Mouse (Mus musculus) cortical plate, adult 2 months (tissue): Measurements from ENCODE around the gene Cldn34c2. TPM values are rescaled to one million over a fixed set of nuclear protein-coding genes. Genes with fewer than 3 reads are reported as not detected.
"Not testable (repeated sequence)": the region's sequence is repeated elsewhere in the genome, so short reads cannot be mapped to it uniquely, and the experiment has no call there.

Experiments used
- H3K27ac ChIP-seq: fragments of 200-500 bp; 2 replicates; pipeline ENCODE4 v1.5.1; 2012; ENCODE audit warnings: low read length, control low read depth, inconsistent platforms; ENCODE audit not compliant: insufficient read depth
- H3K4me1 ChIP-seq: fragments of 200-500 bp; 2 replicates; pipeline ENCODE4 v1.6.1; 2011; ENCODE audit warnings: low read length; ENCODE audit not compliant: control insufficient read depth, insufficient read depth
- H3K4me3 ChIP-seq: fragments of 200-500 bp; 2 replicates; pipeline ENCODE4 v1.5.1; 2011; ENCODE audit warnings: mild to moderate bottlenecking, low read length, control low read depth; ENCODE audit not compliant: insufficient read depth
- polyA plus RNA-seq: library from polyadenylated mRNA; depleted of rRNA; stranded (reverse); fragments of >200 nt; gene quantifications from 2 replicates; pipeline ENCODE4 v1.2.3, GENCODE M21; 2012; rRNA removed

The Cldn34c2 gene
- not detected in 2 replicates for polyA plus RNA-seq

GRCm38 (mm10) chrX:123581400-123581799 is at the start of gene Cldn34c2:
Gene Cldn34c2 (plus strand): TSS chrX:123581700.
- not testable (repeated sequence) for H3K27ac ChIP-seq, H3K4me3 ChIP-seq, H3K4me1 ChIP-seq

- H3K27ac ChIP-seq, H3K4me3 ChIP-seq, H3K4me1 ChIP-seq: not testable (repeated sequence)
Observed at GRCm38 (mm10) chrX:123551378-123551777, 30.1 kb upstream of the Cldn34c2 start.

- H3K4me1 ChIP-seq, H3K27ac ChIP-seq, H3K4me3 ChIP-seq: not testable (repeated sequence)
Observed at GRCm38 (mm10) chrX:123612158-123612828, 30.8 kb downstream of the Cldn34c2 start.

Other genes with a start within 250 kb of the Cldn34c2 start
- not detected in 2 replicates for gene Gm17467, start 123.1 kb downstream of the Cldn34c2 start, polyA plus RNA-seq
- gene Cldn34c3, start 212.0 kb downstream of the Cldn34c2 start, polyA plus RNA-seq, result not detected in 2 replicates